Mouse (Mus musculus) CH12.LX (cell line): Measurements from ENCODE around the gene Yrdc. TPM values are rescaled to one million over a fixed set of nuclear protein-coding genes. Genes with fewer than 3 reads are reported as not detected.

Experiments
- DNase-seq: peaks from one replicate; pipeline ENCODE4 v3.0.0-alpha.2; 2013; ENCODE audit errors: extremely low read depth
- H3K27ac ChIP-seq: 2 replicates; pipeline ENCODE4 v1.5.1; 2012; ENCODE audit warnings: low read depth, mild to moderate bottlenecking, control low read depth, moderate library complexity; ENCODE audit not compliant: insufficient read depth
- H3K27me3 ChIP-seq: replicated peaks from 2 replicates; pipeline ENCODE3; 2012; ENCODE audit warnings: inconsistent platforms
- H3K36me3 ChIP-seq, 2 experiments: replicated peaks in 1 of 2; 2 replicates each; pipeline versions ENCODE3 to v1.6.1; 2012; ENCODE audit warnings: inconsistent platforms in 1 of 2, low read length in 1 of 2, mild to moderate bottlenecking in 1 of 2, mixed read lengths in 1 of 2, moderate library complexity in 1 of 2; ENCODE audit not compliant: control insufficient read depth in 1 of 2, insufficient read depth in 1 of 2
- H3K4me1 ChIP-seq, 2 experiments: 2 replicates each; pipeline ENCODE4 v1.6.1; 2012; ENCODE audit warnings: inconsistent platforms in 1 of 2, moderate library complexity in 1 of 2; ENCODE audit not compliant: insufficient read depth in 2 of 2, control insufficient read depth in 1 of 2
- H3K4me2 ChIP-seq: 2 replicates; pipeline ENCODE4 v1.6.1; 2012; ENCODE audit warnings: low read depth, mild to moderate bottlenecking, control low read depth; ENCODE audit not compliant: poor library complexity, insufficient read depth, severe bottlenecking
- H3K4me3 ChIP-seq, 3 experiments: fragments of 150-350 bp in 1 of 3; sonication (generic) in 1 of 3; replicated peaks in 1 of 3; 2 replicates each; pipeline versions ENCODE3 to v1.5.1; 2011 to 2012; ENCODE audit warnings: low read depth in 2 of 3, low read length in 2 of 3, mild to moderate bottlenecking in 2 of 3, moderate library complexity in 2 of 3, control low read depth in 1 of 3, improper control_type of control experiment in 1 of 3, inconsistent platforms in 1 of 3, mixed read lengths in 1 of 3; ENCODE audit not compliant: poor library complexity in 1 of 3
- H3K79me2 ChIP-seq: replicated peaks from 2 replicates; pipeline ENCODE4 v1.6.1; 2012; ENCODE audit warnings: mild to moderate bottlenecking, moderate library complexity; ENCODE audit not compliant: control insufficient read depth, poor library complexity, insufficient read depth, severe bottlenecking; ENCODE audit errors: extremely low read depth
- H3K9ac ChIP-seq: 2 replicates; pipeline ENCODE4 v1.6.1; 2012; ENCODE audit warnings: low read depth, mild to moderate bottlenecking, control low read depth, moderate library complexity; ENCODE audit not compliant: insufficient read depth
- H3K9me3 ChIP-seq: replicated peaks from 2 replicates; pipeline ENCODE3; 2012; ENCODE audit warnings: low read length, inconsistent platforms, mixed read lengths
- BHLHE40 ChIP-seq: IDR thresholded peaks from 2 replicates; pipeline ENCODE4 v1.6.1; 2011; ENCODE audit warnings: mild to moderate bottlenecking, low read depth, low read length, improper control_type of control experiment
- CHD1 ChIP-seq: IDR thresholded peaks from 2 replicates; pipeline ENCODE4 v1.6.1; 2012; ENCODE audit warnings: low read depth, low read length, improper control_type of control experiment, inconsistent platforms
- CTCF ChIP-seq, 2 experiments: IDR thresholded peaks in 1 of 2; conservative IDR thresholded peaks in 1 of 2; 2 replicates each; pipeline ENCODE4 v1.5.1; 2011 to 2012; ENCODE audit warnings: low read depth in 2 of 2, low read length in 2 of 2, improper control_type of control experiment in 1 of 2, inconsistent platforms in 1 of 2, mild to moderate bottlenecking in 1 of 2, moderate library complexity in 1 of 2
- ELF1 ChIP-seq: IDR thresholded peaks from 2 replicates; pipeline ENCODE4 v1.6.1; 2014; ENCODE audit warnings: low read depth, mild to moderate bottlenecking, inconsistent platforms, low read length, improper control_type of control experiment
- ETS1 ChIP-seq: conservative IDR thresholded peaks from 2 replicates; pipeline ENCODE4 v1.6.1; 2012; ENCODE audit warnings: low read depth, mild to moderate bottlenecking, inconsistent platforms, low read length, improper control_type of control experiment, moderate library complexity
- GABPA ChIP-seq: IDR thresholded peaks from 2 replicates; pipeline ENCODE4 v1.6.1; 2012; ENCODE audit warnings: low read depth, low read length, improper control_type of control experiment, inconsistent platforms; ENCODE audit not compliant: insufficient replicate concordance
- HCFC1 ChIP-seq: IDR thresholded peaks from 2 replicates; pipeline ENCODE4 v1.6.1; 2012; ENCODE audit warnings: low read depth, mild to moderate bottlenecking, inconsistent platforms, low read length, improper control_type of control experiment
- IRF4 ChIP-seq: IDR thresholded peaks from 2 replicates; pipeline ENCODE4 v1.6.1; 2014; ENCODE audit warnings: low read depth, mild to moderate bottlenecking, inconsistent platforms, low read length, improper control_type of control experiment
- JUN ChIP-seq: IDR thresholded peaks from 2 replicates; pipeline ENCODE4 v1.6.1; 2011; ENCODE audit warnings: low read depth, mild to moderate bottlenecking, low read length, improper control_type of control experiment, moderate library complexity; ENCODE audit not compliant: insufficient read depth
- MAFK ChIP-seq: IDR thresholded peaks from 2 replicates; pipeline ENCODE4 v1.6.1; 2011; ENCODE audit warnings: low read length, improper control_type of control experiment; ENCODE audit not compliant: insufficient replicate concordance
- MEF2A ChIP-seq: IDR thresholded peaks from 2 replicates; pipeline ENCODE4 v1.6.1; 2014; ENCODE audit warnings: low read depth, mild to moderate bottlenecking, inconsistent platforms, low read length, improper control_type of control experiment, borderline replicate concordance
- NELFE ChIP-seq: IDR thresholded peaks from 2 replicates; pipeline ENCODE4 v1.6.1; 2011; ENCODE audit warnings: low read depth, low read length, improper control_type of control experiment
- NRF1 ChIP-seq: IDR thresholded peaks from 2 replicates; pipeline ENCODE4 v1.6.1; 2014; ENCODE audit warnings: low read depth, mild to moderate bottlenecking, inconsistent platforms, low read length, improper control_type of control experiment, moderate library complexity
- PAX5 ChIP-seq: IDR thresholded peaks from 2 replicates; pipeline ENCODE4 v1.6.1; 2012; ENCODE audit warnings: low read length, inconsistent platforms, mixed read lengths
- POLR2AphosphoS2 ChIP-seq: IDR thresholded peaks from 2 replicates; pipeline ENCODE4 v1.6.1; 2011; ENCODE audit warnings: low read depth, low read length, improper control_type of control experiment
- TBP ChIP-seq: conservative IDR thresholded peaks from 2 replicates; pipeline ENCODE4 v1.6.1; 2011; ENCODE audit warnings: low read depth, low read length, improper control_type of control experiment
- USF1 ChIP-seq: IDR thresholded peaks from 2 replicates; pipeline ENCODE4 v1.6.1; 2014; ENCODE audit warnings: low read depth, mild to moderate bottlenecking, inconsistent platforms, low read length, improper control_type of control experiment
- ZC3H11A ChIP-seq: IDR thresholded peaks from 2 replicates; pipeline ENCODE4 v1.6.1; 2012; ENCODE audit warnings: low read depth, mild to moderate bottlenecking, inconsistent platforms, low read length, improper control_type of control experiment
- ZMIZ1 ChIP-seq: IDR thresholded peaks from 2 replicates; pipeline ENCODE4 v1.6.1; 2012; ENCODE audit warnings: low read depth, mild to moderate bottlenecking, inconsistent platforms, low read length, improper control_type of control experiment
- ZNF384 ChIP-seq: IDR thresholded peaks from 2 replicates; pipeline ENCODE4 v1.6.1; 2012; ENCODE audit warnings: low read depth, low read length, improper control_type of control experiment, inconsistent platforms
- dilution Hi-C: fragments of 300-500 bp; cut with MboI; formaldehyde crosslinking; loops from 2 replicates; pipeline ENCODE4 v1.14.3; 2020; ENCODE audit warnings: low sequenced_read_pairs; ENCODE audit not compliant: extremely low pct_unique_long_range_greater_than_20kb, extremely low pct_ligation_motif_present
- in situ Hi-C: fragments of 300-500 bp; cut with MboI; formaldehyde crosslinking; loops from 3 replicates; pipeline ENCODE4 v1.14.3; 2019; ENCODE audit warnings: low sequenced_read_pairs, low pct_ligation_motif_present, low pct_unique_long_range_greater_than_20kb, mixed read lengths
- polyA plus RNA-seq: library from polyadenylated mRNA; unstranded; fragments of >175 nt; gene quantifications from 2 replicates; pipeline ENCODE4 v1.2.1, GENCODE M21; 2012; ENCODE audit warnings: low read depth; ENCODE audit not compliant: insufficient read length
- total RNA-seq, 2 experiments: library from RNA; depleted of rRNA; stranded (reverse); fragments of 300-350 nt in 1 of 2; fragments of >200 nt in 1 of 2; gene quantifications; 2 replicates each; pipeline ENCODE4 v1.2.3; 2012 to 2014

The Yrdc gene
- total and polyA plus RNA-seq, 3 experiments, result 86.8 to 160 (median 87.6) TPM

GRCm38 (mm10) chr4:124815901-124816300 lies 34.6 kb upstream of the Yrdc start:
- dilution Hi-C loops, result no loop called here
- in situ Hi-C loops, result no loop called here
- H3K36me3 ChIP-seq, result peaks cover 45 to 88% of the 10 kb centered on the region in 2 experiments
- H3K9me3 ChIP-seq, result no peaks in the 10 kb centered on the region
- DNase-seq, result no peak
- peaks cover 0 to 49% of the 10 kb centered on the region in 2 experiments; a peak in 2 of 4 replicates for H3K4me1 ChIP-seq
- TF ChIP-seq BHLHE40 (no peak), ZMIZ1 (no peak)
- TF ChIP-seq, all 38 proteins: peak for 0
- Histone ChIP-seq H3K9ac (no peak overlapping the region), H3K79me2 (peaks cover 28% of the 10 kb centered on the region), H3K27ac (no peak overlapping the region), H3K27me3 (no peaks in the 10 kb centered on the region), H3K4me2 (no peak overlapping the region), H3K4me3 (no peak overlapping the region)

GRCm38 (mm10) chr4:124817803-124818202 lies 32.7 kb upstream of the Yrdc start:
- Histone ChIP-seq H3K27ac (no peak overlapping the region), H3K27me3 (no peaks in the 10 kb centered on the region), H3K9me3 (no peaks in the 10 kb centered on the region), H3K4me1 (peaks cover 0 to 40% of the 10 kb centered on the region in 2 experiments; a peak in 2 of 4 replicates), H3K9ac (no peak overlapping the region), H3K79me2 (peaks cover 23% of the 10 kb centered on the region), H3K4me2 (no peak overlapping the region), H3K4me3 (no peak overlapping the region), H3K36me3 (peaks cover 48 to 90% of the 10 kb centered on the region in 2 experiments)
- in situ Hi-C loops, result no loop called here
- no peak for DNase-seq
- no peak for TF ChIP-seq PAX5
- TF ChIP-seq USF1, result no peak
- TF ChIP-seq GABPA, result no peak
- TF ChIP-seq MEF2A, result no peak
- no peak for TF ChIP-seq POLR2AphosphoS2
- TF ChIP-seq NELFE, result no peak
- no peak for TF ChIP-seq CHD1
- TF ChIP-seq ZC3H11A, result no peak
- no peak for TF ChIP-seq MAFK
- no peak for TF ChIP-seq TBP
- TF ChIP-seq IRF4, result no peak
- no peak for TF ChIP-seq ETS1
- no peak for TF ChIP-seq HCFC1
- no peak for TF ChIP-seq CTCF (conservative IDR thresholded peaks at IDR 0.05 in 1 of 2, IDR thresholded peaks at IDR 0.05 in 1 of 2; ENCODE audit: low read depth in 2 of 2, low read length in 2 of 2)
- no peak for TF ChIP-seq JUN
- no peak for TF ChIP-seq ZNF384
- no peak for TF ChIP-seq ELF1
- TF ChIP-seq NRF1, result no peak
- dilution Hi-C loops, result no loop called here
